Mouse (Mus musculus): ENCODE measurements around the gene Pygm. TPM values are rescaled to one million over a fixed set of nuclear protein-coding genes. Genes with fewer than 3 reads are reported as not detected.

Pygm gene
- polyA plus RNA-seq, 1 experiment, result 1.2 TPM

DNA sequence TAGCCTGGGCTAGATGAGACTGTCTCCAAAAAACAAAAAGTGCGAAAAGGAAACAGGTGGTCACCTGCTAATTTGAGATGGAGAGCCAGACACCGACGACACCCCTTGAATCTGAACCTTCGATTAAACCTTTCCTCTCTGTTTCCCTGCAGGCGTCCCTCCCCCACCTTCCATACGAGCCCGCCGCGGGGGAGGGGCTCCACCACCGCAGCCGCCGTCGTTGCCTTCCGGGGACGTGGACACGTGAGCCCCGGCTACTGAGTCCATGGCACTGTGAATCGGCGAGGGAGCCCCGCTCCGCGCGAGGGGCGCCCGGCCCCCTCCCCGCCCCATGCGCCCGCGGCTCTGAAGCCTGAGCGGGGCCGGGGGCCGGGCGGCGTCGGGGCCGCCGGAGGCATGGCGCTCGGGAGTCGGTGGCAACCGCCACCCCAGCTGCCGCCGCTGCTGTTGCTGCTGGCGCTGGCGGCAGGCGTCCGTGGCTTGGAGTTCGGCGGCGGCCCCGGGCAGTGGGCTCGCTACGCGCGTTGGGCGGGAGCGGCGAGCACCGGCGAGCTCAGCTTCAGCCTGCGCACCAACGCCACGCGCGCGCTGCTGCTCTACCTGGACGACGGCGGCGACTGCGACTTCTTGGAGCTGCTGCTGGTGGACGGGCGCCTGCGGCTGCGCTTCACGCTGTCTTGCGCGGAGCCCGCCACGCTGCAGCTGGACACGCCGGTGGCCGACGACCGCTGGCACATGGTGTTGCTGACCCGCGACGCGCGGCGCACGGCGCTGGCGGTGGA, 43.6 kb downstream of the Pygm start:
- Histone ChIP-seq H3K79me2 (ENCODE audit: control insufficient read depth, insufficient read depth) (no peaks in the 10 kb centered on the region), H3K79me3 (ENCODE audit: low read depth) (no peaks in the 10 kb centered on the region), H3K36me3 (ENCODE audit: control insufficient read depth, insufficient read depth) (no peaks in the 10 kb centered on the region), H3ac (ENCODE audit: control insufficient read depth, insufficient read length, low read depth) (no peak overlapping the region), H3K27me3 (ENCODE audit: control insufficient read depth, insufficient read depth, insufficient read length) (peaks cover 75% of the 10 kb centered on the region), H3K4me3 (ENCODE audit: insufficient read depth, poor library complexity, severe bottlenecking) (no peak overlapping the region)
- TF ChIP-seq USF1 (IDR thresholded peaks at IDR 0.05; ENCODE audit: low read depth) (no peak), MYOD1 (IDR thresholded peaks at IDR 0.05; ENCODE audit: control insufficient read depth, insufficient read length, low read depth) (no peak), CTCF (IDR thresholded peaks at IDR 0.05; ENCODE audit: control insufficient read depth, insufficient read depth, insufficient read length) (no peak), MYOG (IDR thresholded peaks at IDR 0.05; ENCODE audit: control insufficient read depth, extremely low read depth, insufficient read length) (no peak), FOSL1 (IDR thresholded peaks at IDR 0.05; ENCODE audit: insufficient read depth, low read length, poor library complexity, severe bottlenecking) (no peak), CEBPB (IDR thresholded peaks at IDR 0.05; ENCODE audit: low read depth) (no peak), MAX (IDR thresholded peaks at IDR 0.05) (no peak)

DNA sequence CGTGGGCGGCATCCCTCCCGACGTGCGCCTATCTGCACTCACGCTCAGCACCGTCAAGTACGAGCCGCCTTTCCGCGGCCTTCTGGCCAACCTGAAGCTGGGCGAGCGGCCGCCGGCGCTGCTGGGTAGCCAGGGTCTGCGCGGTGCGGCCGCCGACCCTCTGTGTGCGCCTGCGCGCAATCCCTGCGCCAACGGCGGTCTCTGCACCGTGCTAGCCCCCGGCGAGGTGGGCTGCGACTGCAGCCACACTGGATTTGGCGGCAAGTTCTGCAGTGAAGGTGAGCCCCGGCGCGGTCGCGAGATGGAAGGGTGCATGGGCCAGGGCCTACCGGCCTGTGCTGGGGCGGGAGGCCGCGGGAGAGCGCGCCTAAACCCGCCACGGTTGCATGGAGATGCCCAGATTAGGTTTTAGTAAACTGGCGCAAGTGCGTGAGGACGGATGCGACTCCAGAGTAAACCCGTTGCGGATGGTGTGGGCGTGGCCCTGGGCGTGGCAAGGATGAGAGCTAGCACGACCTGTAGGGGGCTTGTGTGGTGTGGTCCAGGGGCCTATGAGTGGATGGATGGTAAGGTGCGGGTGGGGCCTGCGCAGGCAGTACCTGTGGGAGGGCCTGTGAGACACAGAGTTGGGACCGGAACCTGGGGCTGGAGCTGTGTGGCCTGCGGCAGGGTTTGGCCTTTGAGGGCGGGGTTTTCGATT, 44.5 kb downstream of the Pygm start:
- Histone ChIP-seq H3K4me3 (ENCODE audit: insufficient read depth, poor library complexity, severe bottlenecking) (no peak overlapping the region), H3K79me2 (ENCODE audit: control insufficient read depth, insufficient read depth) (no peaks in the 10 kb centered on the region), H3K79me3 (ENCODE audit: low read depth) (no peaks in the 10 kb centered on the region), H3ac (ENCODE audit: control insufficient read depth, insufficient read length, low read depth) (no peak overlapping the region), H3K36me3 (ENCODE audit: control insufficient read depth, insufficient read depth) (no peaks in the 10 kb centered on the region), H3K27me3 (ENCODE audit: control insufficient read depth, insufficient read depth, insufficient read length) (peaks cover 74% of the 10 kb centered on the region)
- TF ChIP-seq MYOG (IDR thresholded peaks at IDR 0.05; ENCODE audit: control insufficient read depth, extremely low read depth, insufficient read length), result no peak
- TF ChIP-seq FOSL1 (IDR thresholded peaks at IDR 0.05; ENCODE audit: insufficient read depth, low read length, poor library complexity, severe bottlenecking), result no peak
- no peak for TF ChIP-seq MYOD1 (IDR thresholded peaks at IDR 0.05; ENCODE audit: control insufficient read depth, insufficient read length, low read depth)
- TF ChIP-seq CEBPB (IDR thresholded peaks at IDR 0.05; ENCODE audit: low read depth), result no peak
- TF ChIP-seq CTCF (IDR thresholded peaks at IDR 0.05; ENCODE audit: control insufficient read depth, insufficient read depth, insufficient read length), result no peak
- no peak for TF ChIP-seq MAX (IDR thresholded peaks at IDR 0.05)
- TF ChIP-seq USF1 (IDR thresholded peaks at IDR 0.05; ENCODE audit: low read depth), result no peak

DNA sequence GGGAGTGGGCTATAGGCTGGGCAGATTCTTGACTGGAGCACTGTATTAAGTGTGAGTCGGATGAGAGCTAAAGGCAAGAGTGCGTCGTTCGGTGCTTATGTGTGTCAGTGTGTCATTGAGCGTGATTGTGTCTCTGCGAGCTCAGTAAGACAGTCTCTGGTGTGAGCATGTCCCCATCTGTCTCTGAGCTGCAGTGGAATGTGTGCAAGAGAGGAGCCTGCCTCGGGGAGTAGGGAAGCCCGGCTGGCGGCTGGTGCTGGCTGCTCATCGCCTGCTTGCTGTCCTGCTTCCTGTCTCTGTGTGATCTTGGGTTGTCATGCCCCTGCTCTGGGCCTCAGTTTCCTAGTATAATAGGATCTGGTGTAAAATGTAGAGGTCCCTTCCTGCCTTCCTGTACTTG, 58.8 kb downstream of the Pygm start:
- Histone ChIP-seq H3K27me3 (ENCODE audit: control insufficient read depth, insufficient read depth, insufficient read length) (peaks cover 87% of the 10 kb centered on the region), H3K36me3 (ENCODE audit: control insufficient read depth, insufficient read depth) (no peaks in the 10 kb centered on the region), H3K79me2 (ENCODE audit: control insufficient read depth, insufficient read depth) (no peaks in the 10 kb centered on the region), H3K79me3 (ENCODE audit: low read depth) (no peaks in the 10 kb centered on the region), H3ac (ENCODE audit: control insufficient read depth, insufficient read length, low read depth) (no peak overlapping the region), H3K4me3 (ENCODE audit: insufficient read depth, poor library complexity, severe bottlenecking) (no peak overlapping the region)
- no peak for TF ChIP-seq FOSL1 (IDR thresholded peaks at IDR 0.05; ENCODE audit: insufficient read depth, low read length, poor library complexity, severe bottlenecking)
- TF ChIP-seq USF1 (IDR thresholded peaks at IDR 0.05; ENCODE audit: low read depth), result no peak
- TF ChIP-seq CEBPB (IDR thresholded peaks at IDR 0.05; ENCODE audit: low read depth), result no peak
- no peak for TF ChIP-seq MYOG (IDR thresholded peaks at IDR 0.05; ENCODE audit: control insufficient read depth, extremely low read depth, insufficient read length)
- TF ChIP-seq MAX (IDR thresholded peaks at IDR 0.05), result no peak
- TF ChIP-seq MYOD1 (IDR thresholded peaks at IDR 0.05; ENCODE audit: control insufficient read depth, insufficient read length, low read depth), result no peak
- TF ChIP-seq CTCF (IDR thresholded peaks at IDR 0.05; ENCODE audit: control insufficient read depth, insufficient read depth, insufficient read length), result no peak

DNA sequence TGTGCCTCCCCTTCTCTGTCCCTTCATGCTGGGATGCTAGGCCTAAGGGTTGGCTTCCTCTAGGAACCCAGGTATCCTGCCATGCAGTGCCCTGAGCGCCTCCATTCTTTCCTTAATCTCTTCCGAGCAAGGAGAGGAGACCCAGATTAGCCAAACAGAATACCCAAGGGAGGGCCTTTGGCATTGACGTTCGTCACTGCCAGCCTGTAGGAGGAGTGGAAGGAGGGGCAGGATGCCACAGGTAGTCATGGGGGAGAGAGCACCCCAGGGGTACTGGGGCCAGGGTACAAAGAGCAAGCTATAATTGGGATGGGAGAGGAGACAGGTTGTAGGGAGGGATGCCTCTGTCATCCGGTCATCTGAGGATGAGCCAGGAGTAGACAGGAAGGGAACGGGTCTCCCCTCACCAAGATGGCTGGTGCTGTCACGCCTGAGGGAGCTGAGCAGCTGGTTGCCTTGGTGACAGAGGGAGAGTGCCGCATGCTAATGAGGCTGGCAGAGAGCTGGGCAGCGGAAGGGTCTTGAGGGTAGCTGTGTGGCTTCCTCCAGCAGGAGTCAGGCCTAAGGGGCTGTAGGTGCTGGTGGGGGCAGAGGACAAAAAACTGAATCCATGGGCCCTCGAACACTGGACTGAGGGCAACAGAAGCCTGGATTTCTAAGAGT, 61.7 kb downstream of the Pygm start:
- Histone ChIP-seq H3K27me3 (ENCODE audit: control insufficient read depth, insufficient read depth, insufficient read length) (peaks cover 95% of the 10 kb centered on the region), H3K4me3 (ENCODE audit: insufficient read depth, poor library complexity, severe bottlenecking) (no peak overlapping the region), H3K79me3 (ENCODE audit: low read depth) (no peaks in the 10 kb centered on the region), H3ac (ENCODE audit: control insufficient read depth, insufficient read length, low read depth) (no peak overlapping the region), H3K79me2 (ENCODE audit: control insufficient read depth, insufficient read depth) (no peaks in the 10 kb centered on the region), H3K36me3 (ENCODE audit: control insufficient read depth, insufficient read depth) (no peaks in the 10 kb centered on the region)
- TF ChIP-seq MYOD1 (IDR thresholded peaks at IDR 0.05; ENCODE audit: control insufficient read depth, insufficient read length, low read depth), result no peak
- TF ChIP-seq MYOG (IDR thresholded peaks at IDR 0.05; ENCODE audit: control insufficient read depth, extremely low read depth, insufficient read length), result no peak
- TF ChIP-seq USF1 (IDR thresholded peaks at IDR 0.05; ENCODE audit: low read depth), result no peak
- no peak for TF ChIP-seq CTCF (IDR thresholded peaks at IDR 0.05; ENCODE audit: control insufficient read depth, insufficient read depth, insufficient read length)
- TF ChIP-seq FOSL1 (IDR thresholded peaks at IDR 0.05; ENCODE audit: insufficient read depth, low read length, poor library complexity, severe bottlenecking), result no peak
- no peak for TF ChIP-seq CEBPB (IDR thresholded peaks at IDR 0.05; ENCODE audit: low read depth)
- no peak for TF ChIP-seq MAX (IDR thresholded peaks at IDR 0.05)

DNA sequence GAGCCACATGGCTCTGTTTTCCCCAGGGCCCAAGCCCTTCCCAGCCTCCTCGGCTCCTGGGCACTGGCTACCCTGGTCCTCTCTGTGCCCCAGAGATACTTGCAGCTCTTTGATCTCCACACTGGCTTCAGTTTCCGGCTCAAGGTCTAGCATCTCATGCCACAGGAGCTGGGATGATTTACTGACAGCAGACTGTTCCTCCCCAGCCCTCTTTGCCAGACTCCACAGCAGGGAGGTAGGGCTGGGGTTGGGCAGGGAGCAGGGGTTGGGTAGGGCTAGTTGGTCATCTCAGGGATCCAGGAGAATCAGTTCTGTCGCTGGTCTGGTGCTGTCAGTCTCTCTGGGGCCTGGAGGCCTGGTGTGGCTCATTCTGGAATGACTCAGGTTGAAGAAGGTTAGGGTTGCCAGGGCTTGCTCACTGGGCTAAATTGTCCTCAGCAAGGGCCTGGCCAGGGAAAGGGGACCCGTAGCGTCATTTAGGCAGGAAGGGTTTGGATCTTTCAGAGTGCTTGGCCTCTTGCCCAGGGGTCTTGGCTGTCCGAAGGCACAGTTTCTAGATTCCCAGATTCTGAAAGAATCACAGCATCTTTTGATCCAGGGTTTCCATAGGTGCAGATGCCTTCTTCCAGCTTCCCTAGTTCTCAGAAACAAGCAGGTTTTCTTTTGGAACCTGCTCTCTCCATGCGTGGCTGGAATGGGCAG, 62.7 kb downstream of the Pygm start:
- TF ChIP-seq MYOG (IDR thresholded peaks at IDR 0.05; ENCODE audit: control insufficient read depth, extremely low read depth, insufficient read length), result no peak
- no peak for TF ChIP-seq MAX (IDR thresholded peaks at IDR 0.05)
- no peak for TF ChIP-seq CTCF (IDR thresholded peaks at IDR 0.05; ENCODE audit: control insufficient read depth, insufficient read depth, insufficient read length)
- no peak for TF ChIP-seq MYOD1 (IDR thresholded peaks at IDR 0.05; ENCODE audit: control insufficient read depth, insufficient read length, low read depth)
- Histone ChIP-seq H3K79me2 (ENCODE audit: control insufficient read depth, insufficient read depth) (no peaks in the 10 kb centered on the region), H3K36me3 (ENCODE audit: control insufficient read depth, insufficient read depth) (no peaks in the 10 kb centered on the region), H3ac (ENCODE audit: control insufficient read depth, insufficient read length, low read depth) (no peak overlapping the region), H3K27me3 (ENCODE audit: control insufficient read depth, insufficient read depth, insufficient read length) (peaks cover 95% of the 10 kb centered on the region), H3K4me3 (ENCODE audit: insufficient read depth, poor library complexity, severe bottlenecking) (no peak overlapping the region), H3K79me3 (ENCODE audit: low read depth) (no peaks in the 10 kb centered on the region)

Small RNA genes within 50 kb of the gene (microRNA-seq; reads per million reads assigned to microRNA genes)
- 0.48 reads per million, percentile 8 among the genes with 10 or more reads in this experiment for gene Mir6989 (ENCODE audit: borderline microRNAs expressed)

Other genes with a start within 250 kb of the Pygm start
- 0.04 TPM for gene Batf2, start 243.4 kb upstream of the Pygm start, polyA plus RNA-seq (2012; fragmentation: generic; extraction: Trizol)
- gene Arl2, start 242.9 kb upstream of the Pygm start, polyA plus RNA-seq (2012; fragmentation: generic; extraction: Trizol), result 78.3 TPM
- not detected for gene Majin, start 200.0 kb upstream of the Pygm start, polyA plus RNA-seq (2012; fragmentation: generic; extraction: Trizol)
- 0.13 TPM for gene Gpha2, start 158.0 kb upstream of the Pygm start, polyA plus RNA-seq (2012; fragmentation: generic; extraction: Trizol)
- gene Ppp2r5b, start 148.5 kb upstream of the Pygm start, polyA plus RNA-seq (2012; fragmentation: generic; extraction: Trizol), result 25.3 TPM
- gene Atg2a, start 142.7 kb upstream of the Pygm start, polyA plus RNA-seq (2012; fragmentation: generic; extraction: Trizol), result 10.3 TPM
- gene Ehd1, start 107.7 kb upstream of the Pygm start, polyA plus RNA-seq (2012; fragmentation: generic; extraction: Trizol), result 219 TPM
- gene Cdc42bpg, start 77.9 kb upstream of the Pygm start, polyA plus RNA-seq (2012; fragmentation: generic; extraction: Trizol), result 7.2 TPM
- gene Men1, start 49.4 kb upstream of the Pygm start, polyA plus RNA-seq (2012; fragmentation: generic; extraction: Trizol), result 51.0 TPM
- gene Map4k2, start 43.3 kb upstream of the Pygm start, polyA plus RNA-seq (2012; fragmentation: generic; extraction: Trizol), result 10.2 TPM
- 138 TPM for gene Sf1, start 20.7 kb upstream of the Pygm start, polyA plus RNA-seq (2012; fragmentation: generic; extraction: Trizol)
- gene Rasgrp2, start 14.9 kb downstream of the Pygm start, polyA plus RNA-seq (2012; fragmentation: generic; extraction: Trizol), result 0.71 TPM
- gene Nrxn2, start 34.3 kb downstream of the Pygm start, polyA plus RNA-seq (2012; fragmentation: generic; extraction: Trizol), result 0.09 TPM
- not detected for gene Slc22a12, start 158.6 kb downstream of the Pygm start, polyA plus RNA-seq (2012; fragmentation: generic; extraction: Trizol)

Measured in C2C12 (cell line).